Mouse (Mus musculus): ENCODE data around the gene Dpagt1. TPM values are rescaled to one million over a fixed set of nuclear protein-coding genes. Genes with fewer than 3 reads are reported as not detected.

Gene Dpagt1
- polyA plus RNA-seq, 1 experiment, result 47.9 TPM

DNA sequence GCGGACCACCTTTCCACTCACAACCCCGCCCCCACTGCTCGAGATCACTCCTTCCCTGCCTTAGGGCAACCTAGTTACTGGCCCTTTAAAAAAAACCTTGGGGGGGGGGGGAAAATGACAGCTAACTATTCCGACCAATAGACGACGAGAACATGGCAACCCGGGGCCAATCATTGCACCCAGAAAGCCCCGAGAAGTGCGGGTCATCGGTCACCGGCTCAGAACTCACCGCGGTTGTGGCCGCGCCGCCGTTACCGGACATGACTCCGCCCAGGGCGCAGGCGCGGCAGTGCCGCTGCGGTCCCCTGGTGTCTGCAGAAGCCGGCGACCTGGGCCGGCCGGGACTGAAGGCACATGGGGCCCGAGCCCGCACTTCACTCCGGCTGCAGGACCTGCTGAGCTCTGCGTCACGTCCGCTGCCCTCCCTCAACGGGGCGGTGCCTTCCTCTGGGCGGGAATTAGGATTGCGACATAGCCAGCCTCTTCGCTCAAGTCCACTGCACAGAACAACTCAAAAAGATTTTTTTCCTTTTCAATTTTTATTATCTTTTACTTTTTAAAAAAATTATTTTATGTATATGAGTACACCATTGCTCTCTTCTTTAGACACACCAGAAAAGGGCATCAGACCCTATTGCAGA, 18.1 kb downstream of the Dpagt1 start, which contains the start of gene Hmbs:
Gene Hmbs (minus strand): TSS at position 448 of the 641 bp plus-strand sequence.
- H3K4me1 ChIP-seq (replicated peaks; ENCODE audit: control insufficient read depth, insufficient read depth, low read length), result peaks cover 5% of the 10 kb centered on the region
- DNase-seq, result peak; percentile 89

DNA sequence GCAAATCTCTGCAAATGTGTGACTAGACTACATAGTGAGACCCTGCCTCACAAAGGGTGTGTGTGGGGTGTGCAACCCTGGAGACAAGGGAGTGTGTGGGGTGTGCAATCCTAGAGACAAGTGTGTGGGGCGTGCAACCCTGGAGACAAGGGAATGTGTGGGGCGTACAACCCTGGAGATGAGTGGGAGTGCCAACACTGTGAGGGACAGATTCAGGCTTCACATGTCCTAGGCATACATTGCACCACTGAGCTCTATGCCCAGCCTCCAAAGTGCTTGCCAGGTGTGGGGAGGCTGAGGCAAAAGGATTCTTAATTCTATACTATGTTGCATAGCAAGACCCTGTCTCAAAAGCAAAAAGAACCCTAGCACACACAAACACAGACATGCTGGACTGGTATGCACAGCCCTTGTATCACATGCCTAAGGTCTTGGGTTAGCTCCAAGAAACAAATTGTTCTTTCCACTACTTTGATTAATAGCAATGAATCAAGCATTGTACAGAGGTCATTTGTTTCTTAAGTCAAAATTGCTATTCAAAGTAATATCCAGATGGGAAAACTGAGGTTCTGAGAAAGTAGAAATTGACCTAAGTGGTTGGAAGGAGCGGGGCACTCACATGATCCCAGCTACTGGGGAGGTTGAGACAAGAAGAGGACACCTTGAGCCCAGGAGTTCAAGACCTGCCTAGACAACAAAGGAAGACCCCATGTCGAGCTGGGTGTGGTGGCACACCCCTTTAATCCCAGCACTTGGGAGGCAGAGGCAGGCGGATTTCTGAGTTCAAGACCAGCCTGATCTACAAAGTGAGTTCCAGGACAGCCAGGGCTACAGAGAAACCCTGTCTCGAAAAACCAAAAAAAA, 20.0 kb downstream of the Dpagt1 start:
- no peak overlapping the region for H3K4me3 ChIP-seq (ENCODE audit: control insufficient read depth, insufficient read depth, low read length)
- 91% methylated on average over 6 of the region's 6 CpGs for WGBS
- peaks cover 5% of the 10 kb centered on the region for H3K4me1 ChIP-seq (replicated peaks; ENCODE audit: control insufficient read depth, insufficient read depth, low read length)
- no peak overlapping the region for H3K27ac ChIP-seq (ENCODE audit: control insufficient read depth, insufficient read depth, low read length)
- no peak for DNase-seq
- no peaks in the 10 kb centered on the region for H3K27me3 ChIP-seq (ENCODE audit: control insufficient read depth, insufficient read depth, low read length)
- no peak for TF ChIP-seq CTCF (IDR thresholded peaks at IDR 0.05; ENCODE audit: borderline replicate concordance, control insufficient read depth, extremely low read depth, insufficient read depth, low read length, poor library complexity)
- TF ChIP-seq POLR2A (IDR thresholded peaks at IDR 0.05; ENCODE audit: control insufficient read depth, extremely low read depth, insufficient read depth, low read length, poor library complexity), result no peak
- H3K36me3 ChIP-seq (ENCODE audit: control insufficient read depth, insufficient read depth, low read length), result peaks cover 23% of the 10 kb centered on the region

More for the DNA sequence above, 18.1 kb downstream of the Dpagt1 start, which contains the start of gene Hmbs:
- Histone ChIP-seq H3K27me3 (ENCODE audit: control insufficient read depth, insufficient read depth, low read length) (no peaks in the 10 kb centered on the region), H3K27ac (ENCODE audit: control insufficient read depth, insufficient read depth, low read length) (no peak within 1 kb of the TSS), H3K4me3 (ENCODE audit: control insufficient read depth, insufficient read depth, low read length) (peak within 1 kb of the TSS; percentile 74), H3K36me3 (ENCODE audit: control insufficient read depth, insufficient read depth, low read length) (peaks cover 12% of the 10 kb centered on the region)
- under 1% methylated on average over 39 of the region's 39 CpGs for WGBS
- 0 out of 2 replicates have a peak, but pooled peaks have one; percentile 53 for TF ChIP-seq CTCF (IDR thresholded peaks at IDR 0.05; ENCODE audit: borderline replicate concordance, control insufficient read depth, extremely low read depth, insufficient read depth, low read length, poor library complexity)
- TF ChIP-seq POLR2A (IDR thresholded peaks at IDR 0.05; ENCODE audit: control insufficient read depth, extremely low read depth, insufficient read depth, low read length, poor library complexity), result peak; percentile 57

DNA sequence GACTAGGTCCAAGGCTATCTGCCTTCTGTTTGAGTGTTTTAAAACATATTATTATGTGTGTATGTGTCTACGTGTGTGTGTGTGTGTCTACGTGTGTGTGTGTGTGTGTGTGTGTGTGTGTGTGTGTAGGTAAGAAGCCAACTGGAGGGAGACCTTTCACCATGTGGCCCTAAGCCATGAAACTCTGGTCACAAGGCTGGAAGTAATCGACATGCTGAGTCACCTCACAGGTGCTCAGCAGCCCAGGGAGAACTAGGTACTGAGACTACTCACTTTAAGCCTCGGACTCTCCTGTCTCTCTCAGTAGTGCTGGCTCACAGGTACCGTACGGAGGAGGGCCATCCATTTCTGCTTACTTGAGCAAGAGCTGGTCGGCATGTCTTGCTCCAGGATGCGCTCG, 21.3 kb downstream of the Dpagt1 start:
- TF ChIP-seq POLR2A (IDR thresholded peaks at IDR 0.05; ENCODE audit: control insufficient read depth, extremely low read depth, insufficient read depth, low read length, poor library complexity) (no peak), CTCF (IDR thresholded peaks at IDR 0.05; ENCODE audit: borderline replicate concordance, control insufficient read depth, extremely low read depth, insufficient read depth, low read length, poor library complexity) (no peak)
- Histone ChIP-seq H3K4me3 (ENCODE audit: control insufficient read depth, insufficient read depth, low read length) (no peak overlapping the region), H3K4me1 (replicated peaks; ENCODE audit: control insufficient read depth, insufficient read depth, low read length) (peaks cover 5% of the 10 kb centered on the region), H3K36me3 (ENCODE audit: control insufficient read depth, insufficient read depth, low read length) (peaks cover 36% of the 10 kb centered on the region), H3K27ac (ENCODE audit: control insufficient read depth, insufficient read depth, low read length) (no peak overlapping the region), H3K27me3 (ENCODE audit: control insufficient read depth, insufficient read depth, low read length) (no peaks in the 10 kb centered on the region)
- DNase-seq, result no peak
- 92% methylated on average over 9 of the region's 9 CpGs for WGBS

DNA sequence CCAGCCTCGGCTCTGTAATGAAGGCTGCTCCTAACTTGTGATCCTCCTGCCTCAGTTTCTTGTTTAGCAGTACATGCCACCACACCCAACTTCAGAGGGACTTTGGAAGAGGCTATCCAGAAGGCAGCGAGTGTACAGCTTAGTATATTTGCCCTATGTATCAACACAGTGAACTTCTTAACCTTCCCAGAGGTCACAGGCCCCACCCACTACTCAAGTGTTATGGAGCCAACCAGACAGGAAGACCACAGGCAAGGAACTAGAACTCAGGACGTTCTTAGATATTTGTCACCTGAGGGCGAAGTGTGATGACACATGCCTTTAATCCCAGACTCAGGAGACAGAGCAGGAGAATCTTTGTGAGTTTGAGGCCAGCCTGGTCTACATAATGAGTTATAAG, 21.8 kb downstream of the Dpagt1 start:
- Histone ChIP-seq H3K27ac (ENCODE audit: control insufficient read depth, insufficient read depth, low read length) (no peak overlapping the region), H3K4me3 (ENCODE audit: control insufficient read depth, insufficient read depth, low read length) (no peak overlapping the region), H3K36me3 (ENCODE audit: control insufficient read depth, insufficient read depth, low read length) (peaks cover 41% of the 10 kb centered on the region), H3K27me3 (ENCODE audit: control insufficient read depth, insufficient read depth, low read length) (no peaks in the 10 kb centered on the region), H3K4me1 (replicated peaks; ENCODE audit: control insufficient read depth, insufficient read depth, low read length) (peaks cover 5% of the 10 kb centered on the region)
- 84% methylated on average over 4 of the region's 4 CpGs for WGBS
- no peak for DNase-seq
- TF ChIP-seq POLR2A (IDR thresholded peaks at IDR 0.05; ENCODE audit: control insufficient read depth, extremely low read depth, insufficient read depth, low read length, poor library complexity) (no peak), CTCF (IDR thresholded peaks at IDR 0.05; ENCODE audit: borderline replicate concordance, control insufficient read depth, extremely low read depth, insufficient read depth, low read length, poor library complexity) (no peak)

GRCm38 (mm10) chr9:44348546-44348945, 22.7 kb downstream of the Dpagt1 start:
- peaks cover 50% of the 10 kb centered on the region for H3K36me3 ChIP-seq (ENCODE audit: control insufficient read depth, insufficient read depth, low read length)
- H3K4me3 ChIP-seq (ENCODE audit: control insufficient read depth, insufficient read depth, low read length), result no peak overlapping the region
- TF ChIP-seq POLR2A (IDR thresholded peaks at IDR 0.05; ENCODE audit: control insufficient read depth, extremely low read depth, insufficient read depth, low read length, poor library complexity) (no peak), CTCF (IDR thresholded peaks at IDR 0.05; ENCODE audit: borderline replicate concordance, control insufficient read depth, extremely low read depth, insufficient read depth, low read length, poor library complexity) (no peak)
- peaks cover under 1% of the 10 kb centered on the region for H3K4me1 ChIP-seq (replicated peaks; ENCODE audit: control insufficient read depth, insufficient read depth, low read length)
- no peak for DNase-seq
- H3K27me3 ChIP-seq (ENCODE audit: control insufficient read depth, insufficient read depth, low read length), result no peaks in the 10 kb centered on the region
- H3K27ac ChIP-seq (ENCODE audit: control insufficient read depth, insufficient read depth, low read length), result no peak overlapping the region
- 98% methylated on average over 4 of the region's 4 CpGs for WGBS

- Histone ChIP-seq H3K4me3 (ENCODE audit: control insufficient read depth, insufficient read depth, low read length) (no peak overlapping the region), H3K27ac (ENCODE audit: control insufficient read depth, insufficient read depth, low read length) (no peak overlapping the region), H3K27me3 (ENCODE audit: control insufficient read depth, insufficient read depth, low read length) (no peaks in the 10 kb centered on the region), H3K36me3 (ENCODE audit: control insufficient read depth, insufficient read depth, low read length) (peaks cover 79% of the 10 kb centered on the region), H3K4me1 (replicated peaks; ENCODE audit: control insufficient read depth, insufficient read depth, low read length) (no peaks in the 10 kb centered on the region)
- TF ChIP-seq POLR2A (IDR thresholded peaks at IDR 0.05; ENCODE audit: control insufficient read depth, extremely low read depth, insufficient read depth, low read length, poor library complexity) (no peak), CTCF (IDR thresholded peaks at IDR 0.05; ENCODE audit: borderline replicate concordance, control insufficient read depth, extremely low read depth, insufficient read depth, low read length, poor library complexity) (no peak)
- no peak for DNase-seq
- WGBS, result 98% methylated on average over 4 of the region's 4 CpGs
Observed at GRCm38 (mm10) chr9:44351396-44351795, 25.6 kb downstream of the Dpagt1 start.
